Mouse (Mus musculus) lung, postnatal 0 days (tissue): ENCODE data around the gene Pgm5. TPM values are rescaled to one million over a fixed set of nuclear protein-coding genes. Genes with fewer than 3 reads are reported as not detected.

Source experiments
- ATAC-seq: fragments of 200-750 bp; cut with Nextera tagmentation; 2 replicates; pipeline ENCODE4 v1.8.0; 2017; ENCODE audit warnings: moderate library complexity
- DNase-seq: peaks from one replicate; pipeline ENCODE4 v3.0.0-alpha.2; 2016; ENCODE audit warnings: low spot score
- H3K27ac ChIP-seq: fragments of 300-500 bp; sonication (generic); 2 replicates; pipeline ENCODE4 v1.5.1; 2014; ENCODE audit warnings: antibody characterized with exemption, mild to moderate bottlenecking, low read length, mixed read lengths
- H3K27me3 ChIP-seq: fragments of 300-500 bp; sonication (generic); replicated peaks from 2 replicates; pipeline ENCODE4 v1.6.1; 2014; ENCODE audit warnings: low read length, mixed read lengths; ENCODE audit not compliant: insufficient read depth
- H3K36me3 ChIP-seq: fragments of 300-500 bp; sonication (generic); 2 replicates; pipeline ENCODE4 v1.6.1; 2014; ENCODE audit warnings: low read length, mixed read lengths; ENCODE audit not compliant: insufficient read depth
- H3K4me1 ChIP-seq: fragments of 300-500 bp; sonication (generic); 2 replicates; pipeline ENCODE4 v1.6.1; 2014; ENCODE audit warnings: antibody characterized with exemption, low read depth, low read length, mixed read lengths; ENCODE audit not compliant: insufficient read depth
- H3K4me2 ChIP-seq: fragments of 300-500 bp; sonication (generic); replicated peaks from 2 replicates; pipeline ENCODE4 v1.6.1; 2014; ENCODE audit warnings: low read depth, mild to moderate bottlenecking, low read length, moderate library complexity, mixed read lengths
- H3K4me3 ChIP-seq: fragments of 300-500 bp; sonication (generic); 2 replicates; pipeline ENCODE4 v1.5.1; 2014; ENCODE audit warnings: low read depth, low read length
- H3K9ac ChIP-seq: fragments of 300-500 bp; sonication (generic); replicated peaks from 2 replicates; pipeline ENCODE4 v1.6.1; 2014; ENCODE audit warnings: low read depth, mild to moderate bottlenecking
- H3K9me3 ChIP-seq: fragments of 300-500 bp; sonication (generic); 2 replicates; pipeline ENCODE4 v1.6.1; 2016; ENCODE audit warnings: low read length, mixed read lengths
- CTCF ChIP-seq: IDR thresholded peaks from 2 replicates; pipeline ENCODE4 v1.5.1; 2016; ENCODE audit warnings: antibody characterized with exemption, mild to moderate bottlenecking
- EP300 ChIP-seq: IDR thresholded peaks from 2 replicates; pipeline ENCODE4 v1.6.1; 2016; ENCODE audit warnings: antibody characterized with exemption, mild to moderate bottlenecking, control low read depth
- WGBS: fragments of 180-500 bp; shearing (Covaris S2); extraction: QIAGEN DNeasy Blood & Tissue Kit; methylation state at CpG from one replicate; pipeline ENCODE4 v1.1.7; 2014; 5-methylcytosine and 5-hydroxymethylcytosine counted together
- polyA plus RNA-seq: library from polyadenylated mRNA; unstranded; fragments of >200 nt; fragmentation: Nextera tagmentation; extraction: Ambion mirVana; gene quantifications from 2 replicates; pipeline ENCODE4 v1.2.1, GENCODE M21; 2015

Gene Pgm5
- polyA plus RNA-seq, 1 experiment from 2014 or later, result 3.4 TPM

- 65% methylated on average over 5 of the region's 5 CpGs for WGBS
- Histone ChIP-seq H3K4me1 (no peaks in the 10 kb centered on the region), H3K27me3 (no peaks in the 10 kb centered on the region), H3K9ac (no peak overlapping the region), H3K9me3 (no peaks in the 10 kb centered on the region), H3K4me2 (no peak overlapping the region), H3K27ac (no peak overlapping the region), H3K4me3 (no peak overlapping the region), H3K36me3 (no peaks in the 10 kb centered on the region)
- DNase-seq (no peak), ATAC-seq (no peak)
- TF ChIP-seq EP300 (no peak), CTCF (no peak)
Measured at GRCm38 (mm10) chr19:24792876-24793275, 68.8 kb downstream of the Pgm5 start.

GRCm38 (mm10) chr19:24785898-24786297, 75.8 kb downstream of the Pgm5 start:
- H3K9me3 ChIP-seq, result no peaks in the 10 kb centered on the region
- H3K36me3 ChIP-seq, result no peaks in the 10 kb centered on the region
- WGBS, result 88% methylated on average over 8 of the region's 8 CpGs
- no peak overlapping the region for H3K4me2 ChIP-seq
- H3K27me3 ChIP-seq, result no peaks in the 10 kb centered on the region
- H3K9ac ChIP-seq, result no peak overlapping the region
- no peak for ATAC-seq
- H3K4me3 ChIP-seq, result no peak overlapping the region
- H3K27ac ChIP-seq, result no peak overlapping the region
- TF ChIP-seq EP300 (no peak), CTCF (no peak)
- no peak for DNase-seq
- no peaks in the 10 kb centered on the region for H3K4me1 ChIP-seq

GRCm38 (mm10) chr19:24785056-24785675, 76.5 kb downstream of the Pgm5 start:
- Histone ChIP-seq H3K4me2 (no peak overlapping the region), H3K36me3 (no peaks in the 10 kb centered on the region), H3K9me3 (no peaks in the 10 kb centered on the region), H3K4me3 (no peak overlapping the region), H3K4me1 (no peaks in the 10 kb centered on the region), H3K27ac (no peak overlapping the region), H3K9ac (no peak overlapping the region), H3K27me3 (no peaks in the 10 kb centered on the region)
- TF ChIP-seq CTCF (no peak), EP300 (no peak)
- ATAC-seq, result no peak
- no peak for DNase-seq
- 73% methylated on average over 15 of the region's 15 CpGs for WGBS

- Histone ChIP-seq H3K27me3 (no peaks in the 10 kb centered on the region), H3K27ac (no peak overlapping the region), H3K9ac (no peak overlapping the region), H3K4me2 (no peak overlapping the region), H3K9me3 (no peaks in the 10 kb centered on the region), H3K4me3 (no peak overlapping the region), H3K36me3 (no peaks in the 10 kb centered on the region), H3K4me1 (no peaks in the 10 kb centered on the region)
- WGBS, result 67% methylated on average over 9 of the region's 9 CpGs
- DNase-seq, result no peak
- TF ChIP-seq EP300 (no peak), CTCF (no peak)
- no peak for ATAC-seq
Measured at GRCm38 (mm10) chr19:24783736-24784135, 77.9 kb downstream of the Pgm5 start.

DNA sequence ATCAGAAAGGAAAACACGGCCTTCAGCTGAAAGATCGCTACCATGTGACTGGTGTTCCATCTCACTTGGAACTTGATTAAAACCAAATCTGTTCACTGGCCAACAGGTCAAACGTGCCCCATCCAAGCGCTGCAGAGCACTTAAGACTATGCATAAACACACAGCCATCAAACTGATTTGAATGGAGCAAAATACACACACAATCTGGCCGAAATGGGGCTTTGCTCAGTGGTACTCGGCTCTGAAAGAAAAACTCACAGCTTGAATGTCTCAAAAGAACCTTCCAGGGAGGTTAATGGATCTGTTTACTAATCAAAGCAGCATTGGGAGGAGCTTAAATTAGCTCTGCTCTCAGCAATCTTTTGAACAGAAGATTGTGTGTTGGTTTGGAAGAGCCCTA, 81.7 kb downstream of the Pgm5 start:
- DNase-seq, result peak; percentile 53

DNA sequence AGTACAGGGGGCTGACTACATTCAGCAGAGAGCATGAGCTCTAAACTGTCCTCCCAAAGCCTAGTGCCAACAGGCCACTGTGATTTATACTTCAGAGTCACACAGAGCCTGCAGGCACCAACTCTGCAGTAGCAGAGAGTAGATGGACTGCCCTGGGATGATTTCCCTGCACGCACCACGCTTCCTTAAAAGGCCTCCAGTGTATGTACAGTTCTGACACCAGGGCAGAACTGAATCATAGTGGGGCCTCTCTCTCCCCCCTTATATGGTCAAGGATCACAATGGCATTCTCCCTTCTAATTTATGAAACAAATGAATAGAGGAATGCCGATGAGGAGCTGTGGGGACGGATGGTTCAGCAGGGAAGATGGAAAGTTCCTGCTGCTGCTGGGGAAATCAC, 91.3 kb downstream of the Pgm5 start:
- H3K27me3 ChIP-seq, result no peaks in the 10 kb centered on the region
- H3K27ac ChIP-seq, result no peak overlapping the region
- ATAC-seq (no peak; the same call in 1 of the 2 replicates), DNase-seq (no peak)
- H3K4me3 ChIP-seq, result no peak overlapping the region
- WGBS, result 65% methylated on average over 4 of the region's 4 CpGs
- H3K9me3 ChIP-seq, result no peaks in the 10 kb centered on the region
- no peak overlapping the region for H3K4me2 ChIP-seq
- no peak overlapping the region for H3K9ac ChIP-seq
- H3K36me3 ChIP-seq, result no peaks in the 10 kb centered on the region
- no peak for TF ChIP-seq CTCF
- TF ChIP-seq EP300, result no peak
- no peaks in the 10 kb centered on the region for H3K4me1 ChIP-seq

More for the DNA sequence above, 81.7 kb downstream of the Pgm5 start:
- Histone ChIP-seq H3K27me3 (no peaks in the 10 kb centered on the region), H3K36me3 (no peaks in the 10 kb centered on the region), H3K4me2 (no peak overlapping the region), H3K9ac (no peak overlapping the region), H3K9me3 (no peaks in the 10 kb centered on the region), H3K4me3 (no peak overlapping the region), H3K4me1 (no peaks in the 10 kb centered on the region), H3K27ac (no peak overlapping the region; the same call in 1 of the 2 replicates)
- ATAC-seq, result peak; percentile 77
- WGBS, result 45% methylated on average over 6 of the region's 6 CpGs
- TF ChIP-seq EP300 (no peak), CTCF (no peak)

DNA sequence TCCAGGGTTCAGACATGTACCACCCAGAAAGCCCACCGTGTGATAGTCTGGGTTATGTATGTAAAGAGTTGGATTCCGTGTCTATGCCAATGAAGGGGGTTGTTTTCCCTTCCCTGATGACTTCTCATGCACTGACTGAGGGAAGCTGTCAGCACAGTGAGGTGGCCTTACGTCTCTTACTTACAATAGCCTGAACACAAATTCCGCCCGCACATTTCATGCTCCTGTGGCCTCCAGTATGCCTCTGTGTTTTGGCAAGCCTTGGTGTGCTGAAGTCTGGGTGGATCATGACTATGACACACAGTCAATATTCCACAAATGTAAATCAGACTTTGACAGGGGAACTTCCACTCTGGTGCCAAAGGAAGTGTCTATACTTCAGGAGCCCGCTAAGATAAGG, 94.3 kb downstream of the Pgm5 start:
- no peak for DNase-seq
- H3K4me3 ChIP-seq, result no peak overlapping the region
- no peak overlapping the region for H3K27ac ChIP-seq
- ATAC-seq, result no peak
- no peaks in the 10 kb centered on the region for H3K36me3 ChIP-seq
- no peak overlapping the region for H3K4me2 ChIP-seq
- no peak overlapping the region for H3K9ac ChIP-seq
- H3K4me1 ChIP-seq, result no peaks in the 10 kb centered on the region
- H3K9me3 ChIP-seq, result no peaks in the 10 kb centered on the region
- WGBS, result 82% methylated on average over 6 of the region's 6 CpGs
- no peak for TF ChIP-seq EP300
- TF ChIP-seq CTCF, result no peak
- H3K27me3 ChIP-seq, result no peaks in the 10 kb centered on the region
